ENCODE assay signal across 11 mouse cellular contexts in the genomic region with DNA sequence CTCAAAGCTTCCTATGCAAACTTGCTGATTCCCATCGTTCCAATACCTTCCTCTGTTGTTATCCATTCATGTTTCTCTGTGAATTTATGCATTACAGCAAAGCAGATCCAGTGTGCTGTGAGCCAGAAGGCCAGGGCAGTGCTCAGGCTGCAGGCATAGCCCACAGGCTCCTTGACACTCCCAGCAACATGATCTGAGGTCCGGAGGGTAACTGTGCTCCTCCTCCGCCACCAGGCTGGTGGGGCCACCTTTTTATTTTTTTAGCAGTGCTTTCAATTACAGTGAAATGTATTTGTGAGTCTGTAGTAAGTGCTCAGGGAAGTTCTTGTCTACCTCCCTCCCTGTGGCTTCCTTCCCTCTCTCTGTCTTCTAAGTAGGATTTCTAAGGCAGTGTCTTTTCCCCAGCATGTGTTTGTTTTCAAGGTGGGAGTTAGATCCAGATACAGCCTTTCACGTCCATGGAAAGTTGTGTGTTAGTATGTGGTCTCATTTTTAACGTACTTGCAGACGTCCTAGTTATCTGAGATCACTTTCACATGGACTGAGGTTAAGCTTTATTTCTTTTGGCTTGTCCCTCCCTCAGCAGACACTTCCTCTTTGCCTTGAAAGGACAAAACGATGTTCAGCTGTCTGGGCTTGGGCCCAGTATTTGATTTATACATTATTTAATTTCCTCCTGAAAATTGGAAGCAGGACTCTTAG.
DNase-seq lines count a peak whose midpoint lies in the region; ATAC-seq lines count a peak whose summit lies in the region.
"Had no signal": no experiment of that assay in that cellular context is flagged by ENCODE, and none has a peak within 500 bp of the region (broad histone marks: within the 10 kb centered on the region; RNA-seq: fewer than 3 reads in every experiment).

No protein-coding gene starts in this region.

- no peak overlapping the region for H3K4me3 ChIP-seq in embryonic facial prominence, embryonic 10.5 days
- no peak overlapping the region for H3K4me3 ChIP-seq in intestine, embryonic 16.5 days (ENCODE audit: low read length)
- H3K4me3 ChIP-seq in liver, embryonic 15.5 days (replicated peaks): no peak overlapping the region
- H3K4me3 ChIP-seq: midbrain, embryonic 13.5 days had no signal

- H3K4me1 ChIP-seq in embryonic facial prominence, embryonic 10.5 days: peaks cover 18% of the 10 kb centered on the region
- peaks cover 9% of the 10 kb centered on the region; the same call in 1 of the 2 replicates for H3K4me1 ChIP-seq in intestine, embryonic 16.5 days (ENCODE audit: control insufficient read depth, insufficient read depth, low read length)
- peaks cover 90% of the 10 kb centered on the region for H3K4me1 ChIP-seq in liver, embryonic 15.5 days (replicated peaks)
- H3K4me1 ChIP-seq: midbrain, embryonic 13.5 days had no signal

- no peak overlapping the region; the same call in 1 of the 2 replicates for H3K4me2 ChIP-seq in intestine, embryonic 16.5 days (ENCODE audit: low read depth, low read length)
- H3K4me2 ChIP-seq in liver, embryonic 15.5 days: no peak overlapping the region
- H3K4me2 ChIP-seq: midbrain, embryonic 13.5 days had no signal

- peak; percentile 29 for DNase-seq in heart, adult 18-20 months
- DNase-seq in heart, postnatal 14 days: no peak
- peak; percentile 25 for DNase-seq in embryonic facial prominence, embryonic 10.5 days (ENCODE audit: low spot score)
- DNase-seq in right cerebral cortex, postnatal 25 days: no peak
- DNase-seq in layer of hippocampus, adult 8-10 months (ENCODE audit: low spot score in 2 of 2): no peak
- no peak for DNase-seq in gastrocnemius, adult 18-20 months (ENCODE audit: low spot score)
- DNase-seq: right cerebral cortex, postnatal 4 days had no signal

- H3K27me3 ChIP-seq in embryonic facial prominence, embryonic 10.5 days (replicated peaks; ENCODE audit: low read depth, poor library complexity, severe bottlenecking): no peaks in the 10 kb centered on the region
- H3K27me3 ChIP-seq in intestine, embryonic 16.5 days (replicated peaks; ENCODE audit: control insufficient read depth, insufficient read depth, low read length): no peaks in the 10 kb centered on the region
- no peaks in the 10 kb centered on the region for H3K27me3 ChIP-seq in liver, embryonic 15.5 days
- H3K27me3 ChIP-seq: CH12.LX; midbrain, embryonic 13.5 days had no signal

- H3K9me3 ChIP-seq in embryonic facial prominence, embryonic 10.5 days: no peaks in the 10 kb centered on the region
- no peaks in the 10 kb centered on the region for H3K9me3 ChIP-seq in intestine, embryonic 16.5 days (ENCODE audit: control insufficient read depth, low read length)
- H3K9me3 ChIP-seq in liver, embryonic 15.5 days (replicated peaks): no peaks in the 10 kb centered on the region
- H3K9me3 ChIP-seq: midbrain, embryonic 13.5 days had no signal

- 0 out of 2 replicates have a peak overlapping the region, but pooled peaks have one; percentile 24 for H3K9ac ChIP-seq in intestine, embryonic 16.5 days (ENCODE audit: low read depth, low read length)
- H3K9ac ChIP-seq in liver, embryonic 15.5 days: peak overlapping the region; percentile 17
- H3K9ac ChIP-seq: midbrain, embryonic 13.5 days had no signal

- intact Hi-C loops in heart, postnatal 14 days (cut with DNase I): no loop called here

- H3K36me3 ChIP-seq in embryonic facial prominence, embryonic 10.5 days (replicated peaks): no peaks in the 10 kb centered on the region
- 0 out of 2 replicates have a peak, but pooled peaks cover 3% of the 10 kb centered on the region for H3K36me3 ChIP-seq in intestine, embryonic 16.5 days (ENCODE audit: control insufficient read depth, insufficient read depth, low read length)
- H3K36me3 ChIP-seq in liver, embryonic 15.5 days (replicated peaks): no peaks in the 10 kb centered on the region
- H3K36me3 ChIP-seq: midbrain, embryonic 13.5 days had no signal

- ATAC-seq in intestine, embryonic 16.5 days: peak; percentile 51
- ATAC-seq in liver, embryonic 15.5 days (ENCODE audit: insufficient read depth): no peak
- ATAC-seq: midbrain, embryonic 13.5 days had no signal

- WGBS in embryonic facial prominence, embryonic 10.5 days: 42% methylated on average over 7 of the region's 7 CpGs
- WGBS in intestine, embryonic 16.5 days: 42% methylated on average over 7 of the region's 7 CpGs
- 20% methylated on average over 7 of the region's 7 CpGs for WGBS in liver, embryonic 15.5 days (ENCODE audit: insufficient replicate concordance)

- H3K27ac ChIP-seq in embryonic facial prominence, embryonic 10.5 days (replicated peaks): peak overlapping the region; percentile 15; the same call in 1 of the 2 replicates
- H3K27ac ChIP-seq in intestine, embryonic 16.5 days (ENCODE audit: low read length): peak overlapping the region; percentile 90
- peak overlapping the region; percentile 94 for H3K27ac ChIP-seq in liver, embryonic 15.5 days (replicated peaks)
- H3K27ac ChIP-seq: midbrain, embryonic 13.5 days had no signal

Comparison
In these comparisons a context has a peak if more than half of its experiments do, and no peak if none do; other contexts are left out.
1. DNase-seq: peak in heart, adult 18-20 months (2 of 2) and embryonic facial prominence, embryonic 10.5 days (single experiment); none in heart, postnatal 14 days (0 of 2), right cerebral cortex, postnatal 25 days (single experiment), layer of hippocampus, adult 8-10 months (0 of 2) and gastrocnemius, adult 18-20 months (single experiment).
2. H3K27ac ChIP-seq: peak in every context shown above with its lines; median percentile 94 in liver, embryonic 15.5 days; 90 in intestine, embryonic 16.5 days; 15 in embryonic facial prominence, embryonic 10.5 days.